Mouse (Mus musculus) spleen, adult 2 months (tissue): ENCODE results near the gene Itsn1.

Experiments used
- CTCF ChIP-seq: fragments of 200-500 bp; IDR thresholded peaks from 2 replicates; pipeline ENCODE4 v1.5.1; 2011; ENCODE audit warnings: mild to moderate bottlenecking, inconsistent platforms; ENCODE audit not compliant: insufficient read depth, insufficient read length, insufficient replicate concordance; ENCODE audit errors: extremely low read depth
- POLR2A ChIP-seq: fragments of 200-500 bp; IDR thresholded peaks from 2 replicates; pipeline ENCODE4 v1.6.1; 2011; ENCODE audit warnings: low read depth, low read length, inconsistent platforms

GRCm38 (mm10) chr16:91688023-91688618 is 41.0 kb upstream of the Itsn1 start:
- no peak for TF ChIP-seq CTCF
- no peak for TF ChIP-seq POLR2A
